Mouse (Mus musculus) E14TG2a.4 (cell line): Measurements from ENCODE around the gene Slc25a11.

Source experiments
- CTCF ChIP-seq: conservative IDR thresholded peaks from 2 replicates; pipeline ENCODE4 v1.5.1; 2014; ENCODE audit warnings: low read length
- NANOG ChIP-seq: IDR thresholded peaks from 2 replicates; pipeline ENCODE4 v1.6.1; 2014; ENCODE audit warnings: borderline replicate concordance, low read length, mixed read lengths
- POU5F1 ChIP-seq: IDR thresholded peaks from 2 replicates; pipeline ENCODE4 v1.6.1; 2014; ENCODE audit warnings: low read length, borderline replicate concordance

GRCm38 (mm10) chr11:70598451-70598953 lies 48.8 kb downstream of the Slc25a11 start:
- TF ChIP-seq CTCF (no peak), NANOG (no peak), POU5F1 (no peak)
